Mouse (Mus musculus) limb, embryonic 11.5 days (tissue): ENCODE results near the gene Akr1c12. TPM values are rescaled to one million over a fixed set of nuclear protein-coding genes. Genes with fewer than 3 reads are reported as not detected.
"Not testable (repeated sequence)": the region's sequence is repeated elsewhere in the genome, so short reads cannot be mapped to it uniquely, and the experiment has no call there.

Experiments
- ATAC-seq: fragments of 200-750 bp; cut with Nextera tagmentation; 2 replicates; pipeline ENCODE4 v1.8.0; 2017; ENCODE audit warnings: low read depth; ENCODE audit not compliant: insufficient number of reproducible peaks, low FRiP score, low TSS enrichment
- DNase-seq: peaks from one replicate; pipeline ENCODE4 v3.0.0-alpha.2; 2015; ENCODE audit warnings: low spot score
- H3K27ac ChIP-seq: fragments of 300-500 bp; sonication (generic); replicated peaks from 2 replicates; pipeline ENCODE4 v1.5.1; 2014; ENCODE audit warnings: low read depth, mild to moderate bottlenecking, low read length
- H3K27me3 ChIP-seq: fragments of 300-500 bp; sonication (generic); 2 replicates; pipeline ENCODE4 v1.6.1; 2014; ENCODE audit warnings: mild to moderate bottlenecking, low read length, mixed read lengths; ENCODE audit not compliant: control insufficient read depth, insufficient read depth
- H3K36me3 ChIP-seq: fragments of 300-500 bp; sonication (generic); 2 replicates; pipeline ENCODE4 v1.6.1; 2014; ENCODE audit warnings: mild to moderate bottlenecking, low read length, moderate library complexity, mixed read lengths; ENCODE audit not compliant: control insufficient read depth, insufficient read depth
- H3K4me1 ChIP-seq: fragments of 300-500 bp; sonication (generic); 2 replicates; pipeline ENCODE4 v1.6.1; 2014; ENCODE audit warnings: low read length, mixed read lengths; ENCODE audit not compliant: control insufficient read depth, insufficient read depth
- H3K4me2 ChIP-seq: fragments of 300-500 bp; sonication (generic); 2 replicates; pipeline ENCODE4 v1.6.1; 2014; ENCODE audit warnings: low read depth, mild to moderate bottlenecking, moderate library complexity; ENCODE audit not compliant: severe bottlenecking
- H3K4me3 ChIP-seq: fragments of 300-500 bp; sonication (generic); 2 replicates; pipeline ENCODE4 v1.5.1; 2014; ENCODE audit warnings: low read depth, low read length
- H3K9ac ChIP-seq: fragments of 300-500 bp; sonication (generic); 2 replicates; pipeline ENCODE4 v1.6.1; 2014; ENCODE audit warnings: mild to moderate bottlenecking, low read length
- H3K9me3 ChIP-seq: fragments of 300-500 bp; sonication (generic); 2 replicates; pipeline ENCODE4 v1.6.1; 2016; ENCODE audit warnings: low read length; ENCODE audit not compliant: control insufficient read depth
- WGBS: fragments of 180-500 bp; shearing (Covaris S2); extraction: QIAGEN DNeasy Blood & Tissue Kit; methylation state at CpG from one replicate; pipeline ENCODE4 v1.1.7; 2014; 5-methylcytosine and 5-hydroxymethylcytosine counted together
- polyA plus RNA-seq: library from polyadenylated mRNA; unstranded; fragments of >200 nt; fragmentation: Nextera tagmentation; extraction: Ambion mirVana; gene quantifications from 2 replicates; pipeline ENCODE4 v1.2.1, GENCODE M21; 2014

The Akr1c12 gene
- polyA plus RNA-seq, 1 experiment from 2014 or later = 0.29 TPM

- 93% methylated on average over 2 of the region's 2 CpGs for WGBS
- not testable (repeated sequence) for H3K4me1 ChIP-seq, H3K4me2 ChIP-seq, H3K9ac ChIP-seq, ATAC-seq, H3K27ac ChIP-seq, H3K4me3 ChIP-seq, H3K27me3 ChIP-seq, H3K9me3 ChIP-seq, DNase-seq, H3K36me3 ChIP-seq
Measured at GRCm38 (mm10) chr13:4265455-4265854, 13.8 kb downstream of the Akr1c12 start.

GRCm38 (mm10) chr13:4265047-4265446 lies 14.2 kb downstream of the Akr1c12 start:
- Histone ChIP-seq H3K27ac (no peak overlapping the region), H3K4me1 (no peaks in the 10 kb centered on the region), H3K4me3 (no peak overlapping the region), H3K36me3 (no peaks in the 10 kb centered on the region), H3K9ac (no peak overlapping the region), H3K4me2 (no peak overlapping the region), H3K27me3 (no peaks in the 10 kb centered on the region), H3K9me3 (no peaks in the 10 kb centered on the region)
- DNase-seq (no peak), ATAC-seq (no peak)
- WGBS = 91% methylated on average over 2 of the region's 2 CpGs

GRCm38 (mm10) chr13:4264612-4265011 lies 14.6 kb downstream of the Akr1c12 start:
- no peak overlapping the region for H3K9ac ChIP-seq
- no peaks in the 10 kb centered on the region for H3K27me3 ChIP-seq
- 87% methylated on average over 3 of the region's 3 CpGs for WGBS
- no peaks in the 10 kb centered on the region for H3K9me3 ChIP-seq
- DNase-seq (no peak), ATAC-seq (no peak)
- no peak overlapping the region for H3K27ac ChIP-seq
- no peaks in the 10 kb centered on the region for H3K36me3 ChIP-seq
- no peak overlapping the region for H3K4me3 ChIP-seq
- H3K4me1 ChIP-seq = no peaks in the 10 kb centered on the region
- no peak overlapping the region for H3K4me2 ChIP-seq

- WGBS = 88% methylated on average over 6 of the region's 6 CpGs
- DNase-seq (no peak), ATAC-seq (no peak)
Measured at GRCm38 (mm10) chr13:4257349-4257748, 21.9 kb downstream of the Akr1c12 start.

GRCm38 (mm10) chr13:4256894-4257293 lies 22.3 kb downstream of the Akr1c12 start:
- H3K36me3 ChIP-seq, H3K9me3 ChIP-seq, H3K27ac ChIP-seq, DNase-seq, H3K4me1 ChIP-seq, H3K4me2 ChIP-seq, H3K27me3 ChIP-seq, H3K9ac ChIP-seq, ATAC-seq, H3K4me3 ChIP-seq: not testable (repeated sequence)

More at GRCm38 (mm10) chr13:4257349-4257748, 21.9 kb downstream of the Akr1c12 start:
- H3K27me3 ChIP-seq = no peaks in the 10 kb centered on the region
- no peaks in the 10 kb centered on the region for H3K36me3 ChIP-seq
- no peak overlapping the region for H3K4me3 ChIP-seq
- no peak overlapping the region for H3K27ac ChIP-seq
- H3K4me2 ChIP-seq = no peak overlapping the region
- H3K4me1 ChIP-seq = no peaks in the 10 kb centered on the region
- no peaks in the 10 kb centered on the region for H3K9me3 ChIP-seq
- no peak overlapping the region for H3K9ac ChIP-seq

GRCm38 (mm10) chr13:4249347-4249746 lies 29.9 kb downstream of the Akr1c12 start:
- Histone ChIP-seq H3K27me3 (no peaks in the 10 kb centered on the region), H3K4me3 (no peak overlapping the region), H3K36me3 (no peaks in the 10 kb centered on the region), H3K4me1 (no peaks in the 10 kb centered on the region), H3K9ac (no peak overlapping the region), H3K27ac (no peak overlapping the region), H3K4me2 (no peak overlapping the region), H3K9me3 (no peaks in the 10 kb centered on the region)
- 53% methylated on average over 3 of the region's 3 CpGs for WGBS
- DNase-seq = no peak
- no peak for ATAC-seq

GRCm38 (mm10) chr13:4244861-4245559 lies 34.2 kb downstream of the Akr1c12 start:
- WGBS = 3% methylated on average over 13 of the region's 13 CpGs
- H3K27me3 ChIP-seq = no peaks in the 10 kb centered on the region
- H3K4me1 ChIP-seq = no peaks in the 10 kb centered on the region
- no peaks in the 10 kb centered on the region for H3K36me3 ChIP-seq
- DNase-seq = peak; percentile 85
- H3K4me3 ChIP-seq = no peak overlapping the region
- peak overlapping the region; percentile 34 for H3K9ac ChIP-seq
- H3K27ac ChIP-seq = no peak overlapping the region
- ATAC-seq = peak; percentile 96
- peak overlapping the region; percentile 39 for H3K4me2 ChIP-seq
- no peaks in the 10 kb centered on the region for H3K9me3 ChIP-seq

- no peak for DNase-seq
- no peaks in the 10 kb centered on the region for H3K27me3 ChIP-seq
- ATAC-seq = no peak
- no peak overlapping the region for H3K4me3 ChIP-seq
- H3K4me2 ChIP-seq = no peak overlapping the region
- 76% methylated on average over 3 of the region's 3 CpGs for WGBS
- no peak overlapping the region for H3K9ac ChIP-seq
- no peaks in the 10 kb centered on the region for H3K4me1 ChIP-seq
- no peak overlapping the region for H3K27ac ChIP-seq
- H3K36me3 ChIP-seq = no peaks in the 10 kb centered on the region
- no peaks in the 10 kb centered on the region for H3K9me3 ChIP-seq
Measured at GRCm38 (mm10) chr13:4233536-4234172, 45.6 kb downstream of the Akr1c12 start.
